Mouse (Mus musculus): Measurements from ENCODE around the gene Kcnj11. TPM values are rescaled to one million over a fixed set of nuclear protein-coding genes. Genes with fewer than 3 reads are reported as not detected.

Kcnj11 gene
- polyA plus RNA-seq, 1 experiment from 2014 or later = 2.8 TPM

GRCm38 (mm10) chr7:46098221-46098918 is 2.2 kb downstream of the Kcnj11 start:
- Histone ChIP-seq H3K4me1 (ENCODE audit: control insufficient read depth, insufficient read depth, low read length) (peaks cover 10% of the 10 kb centered on the region), H3K9ac (ENCODE audit: low read depth, low read length) (no peak overlapping the region), H3K4me3 (ENCODE audit: low read depth, low read length) (no peak overlapping the region), H3K27me3 (ENCODE audit: control insufficient read depth, insufficient read depth, low read depth, low read length) (peaks cover 11% of the 10 kb centered on the region), H3K9me3 (replicated peaks; ENCODE audit: control insufficient read depth, low read length, poor library complexity, severe bottlenecking) (no peaks in the 10 kb centered on the region), H3K36me3 (ENCODE audit: control insufficient read depth, insufficient read depth, low read length) (no peaks in the 10 kb centered on the region), H3K4me2 (ENCODE audit: low read length) (peak overlapping the region; percentile 24; the same call in 1 of the 2 replicates), H3K27ac (ENCODE audit: low read length) (no peak overlapping the region)
- no peak for ATAC-seq
- WGBS = 88% methylated on average over 19 of the region's 19 CpGs

- Histone ChIP-seq H3K9ac (ENCODE audit: low read depth, low read length) (no peak overlapping the region), H3K27me3 (ENCODE audit: control insufficient read depth, insufficient read depth, low read depth, low read length) (peaks cover 11% of the 10 kb centered on the region), H3K4me1 (ENCODE audit: control insufficient read depth, insufficient read depth, low read length) (peaks cover 10% of the 10 kb centered on the region), H3K4me3 (ENCODE audit: low read depth, low read length) (no peak overlapping the region), H3K36me3 (ENCODE audit: control insufficient read depth, insufficient read depth, low read length) (no peaks in the 10 kb centered on the region), H3K9me3 (replicated peaks; ENCODE audit: control insufficient read depth, low read length, poor library complexity, severe bottlenecking) (no peaks in the 10 kb centered on the region), H3K27ac (ENCODE audit: low read length) (no peak overlapping the region), H3K4me2 (ENCODE audit: low read length) (peak overlapping the region; percentile 24; the same call in 1 of the 2 replicates)
- ATAC-seq = no peak
- WGBS = 72% methylated on average over 4 of the region's 4 CpGs
Measured at GRCm38 (mm10) chr7:46097319-46097783, 3.2 kb downstream of the Kcnj11 start.

- Histone ChIP-seq H3K4me1 (ENCODE audit: control insufficient read depth, insufficient read depth, low read length) (peaks cover 10% of the 10 kb centered on the region), H3K4me3 (ENCODE audit: low read depth, low read length) (no peak overlapping the region), H3K9me3 (replicated peaks; ENCODE audit: control insufficient read depth, low read length, poor library complexity, severe bottlenecking) (no peaks in the 10 kb centered on the region), H3K27ac (ENCODE audit: low read length) (no peak overlapping the region), H3K27me3 (ENCODE audit: control insufficient read depth, insufficient read depth, low read depth, low read length) (peaks cover 11% of the 10 kb centered on the region), H3K4me2 (ENCODE audit: low read length) (no peak overlapping the region), H3K9ac (ENCODE audit: low read depth, low read length) (no peak overlapping the region), H3K36me3 (ENCODE audit: control insufficient read depth, insufficient read depth, low read length) (no peaks in the 10 kb centered on the region)
- peak; percentile 41; the same call in 1 of the 2 replicates for ATAC-seq
- 3% methylated on average over 4 of the region's 4 CpGs for WGBS
Measured at GRCm38 (mm10) chr7:46096136-46096535, 4.4 kb downstream of the Kcnj11 start.

GRCm38 (mm10) chr7:46092803-46093202 is 7.8 kb downstream of the Kcnj11 start:
- H3K27ac ChIP-seq (ENCODE audit: low read length) = no peak overlapping the region
- H3K9ac ChIP-seq (ENCODE audit: low read depth, low read length) = no peak overlapping the region
- ATAC-seq = no peak
- WGBS = 7% methylated on average over 8 of the region's 8 CpGs
- no peak overlapping the region for H3K4me2 ChIP-seq (ENCODE audit: low read length)
- peaks cover 3% of the 10 kb centered on the region for H3K4me1 ChIP-seq (ENCODE audit: control insufficient read depth, insufficient read depth, low read length)
- peaks cover 11% of the 10 kb centered on the region for H3K27me3 ChIP-seq (ENCODE audit: control insufficient read depth, insufficient read depth, low read depth, low read length)
- H3K4me3 ChIP-seq (ENCODE audit: low read depth, low read length) = no peak overlapping the region
- peaks cover 5% of the 10 kb centered on the region; the same call in 1 of the 2 replicates for H3K9me3 ChIP-seq (replicated peaks; ENCODE audit: control insufficient read depth, low read length, poor library complexity, severe bottlenecking)
- no peaks in the 10 kb centered on the region for H3K36me3 ChIP-seq (ENCODE audit: control insufficient read depth, insufficient read depth, low read length)

GRCm38 (mm10) chr7:46088241-46088640 is 12.3 kb downstream of the Kcnj11 start:
- Histone ChIP-seq H3K27ac (ENCODE audit: low read length) (no peak overlapping the region), H3K4me2 (ENCODE audit: low read length) (no peak overlapping the region)

GRCm38 (mm10) chr7:46086378-46086777 is 14.2 kb downstream of the Kcnj11 start:
- no peak overlapping the region for H3K4me2 ChIP-seq (ENCODE audit: low read length)
- H3K9me3 ChIP-seq (replicated peaks; ENCODE audit: control insufficient read depth, low read length, poor library complexity, severe bottlenecking) = peaks cover 5% of the 10 kb centered on the region; the same call in 1 of the 2 replicates
- H3K4me1 ChIP-seq (ENCODE audit: control insufficient read depth, insufficient read depth, low read length) = no peaks in the 10 kb centered on the region
- no peak overlapping the region for H3K9ac ChIP-seq (ENCODE audit: low read depth, low read length)
- no peak for ATAC-seq
- no peak overlapping the region for H3K4me3 ChIP-seq (ENCODE audit: low read depth, low read length)
- H3K36me3 ChIP-seq (ENCODE audit: control insufficient read depth, insufficient read depth, low read length) = peaks cover 18% of the 10 kb centered on the region
- WGBS = 90% methylated on average over 6 of the region's 6 CpGs
- no peaks in the 10 kb centered on the region for H3K27me3 ChIP-seq (ENCODE audit: control insufficient read depth, insufficient read depth, low read depth, low read length)
- no peak overlapping the region for H3K27ac ChIP-seq (ENCODE audit: low read length)

More at GRCm38 (mm10) chr7:46088241-46088640, 12.3 kb downstream of the Kcnj11 start:
- no peak for ATAC-seq
- no peaks in the 10 kb centered on the region for H3K27me3 ChIP-seq (ENCODE audit: control insufficient read depth, insufficient read depth, low read depth, low read length)
- peaks cover 8% of the 10 kb centered on the region for H3K36me3 ChIP-seq (ENCODE audit: control insufficient read depth, insufficient read depth, low read length)
- no peak overlapping the region for H3K9ac ChIP-seq (ENCODE audit: low read depth, low read length)
- 93% methylated on average over 6 of the region's 6 CpGs for WGBS
- no peak overlapping the region for H3K4me3 ChIP-seq (ENCODE audit: low read depth, low read length)
- H3K9me3 ChIP-seq (replicated peaks; ENCODE audit: control insufficient read depth, low read length, poor library complexity, severe bottlenecking) = peaks cover 5% of the 10 kb centered on the region; the same call in 1 of the 2 replicates
- no peaks in the 10 kb centered on the region; the same call in 1 of the 2 replicates for H3K4me1 ChIP-seq (ENCODE audit: control insufficient read depth, insufficient read depth, low read length)

GRCm38 (mm10) chr7:46084839-46085513 is 15.6 kb downstream of the Kcnj11 start:
- no peak for ATAC-seq
- H3K9ac ChIP-seq (ENCODE audit: low read depth, low read length) = no peak overlapping the region
- H3K9me3 ChIP-seq (replicated peaks; ENCODE audit: control insufficient read depth, low read length, poor library complexity, severe bottlenecking) = peaks cover 5% of the 10 kb centered on the region; the same call in 1 of the 2 replicates
- WGBS = 74% methylated on average over 16 of the region's 16 CpGs
- no peak overlapping the region for H3K27ac ChIP-seq (ENCODE audit: low read length)
- peaks cover 22% of the 10 kb centered on the region for H3K36me3 ChIP-seq (ENCODE audit: control insufficient read depth, insufficient read depth, low read length)
- H3K27me3 ChIP-seq (ENCODE audit: control insufficient read depth, insufficient read depth, low read depth, low read length) = no peaks in the 10 kb centered on the region
- H3K4me3 ChIP-seq (ENCODE audit: low read depth, low read length) = no peak overlapping the region
- H3K4me1 ChIP-seq (ENCODE audit: control insufficient read depth, insufficient read depth, low read length) = no peaks in the 10 kb centered on the region
- no peak overlapping the region for H3K4me2 ChIP-seq (ENCODE audit: low read length)

GRCm38 (mm10) chr7:46084024-46084423 is 16.5 kb downstream of the Kcnj11 start:
- no peak for ATAC-seq
- H3K4me3 ChIP-seq (ENCODE audit: low read depth, low read length) = no peak overlapping the region
- WGBS = 92% methylated on average over 10 of the region's 10 CpGs
- H3K36me3 ChIP-seq (ENCODE audit: control insufficient read depth, insufficient read depth, low read length) = peaks cover 27% of the 10 kb centered on the region
- H3K27me3 ChIP-seq (ENCODE audit: control insufficient read depth, insufficient read depth, low read depth, low read length) = no peaks in the 10 kb centered on the region
- H3K27ac ChIP-seq (ENCODE audit: low read length) = no peak overlapping the region
- no peak overlapping the region for H3K4me2 ChIP-seq (ENCODE audit: low read length)
- H3K9me3 ChIP-seq (replicated peaks; ENCODE audit: control insufficient read depth, low read length, poor library complexity, severe bottlenecking) = peaks cover 2% of the 10 kb centered on the region; the same call in 1 of the 2 replicates
- H3K9ac ChIP-seq (ENCODE audit: low read depth, low read length) = no peak overlapping the region
- H3K4me1 ChIP-seq (ENCODE audit: control insufficient read depth, insufficient read depth, low read length) = no peaks in the 10 kb centered on the region

- ATAC-seq = peak; percentile 60; the same call in 1 of the 2 replicates
- Histone ChIP-seq H3K4me2 (ENCODE audit: low read length) (no peak overlapping the region), H3K27ac (ENCODE audit: low read length) (no peak overlapping the region), H3K4me1 (ENCODE audit: control insufficient read depth, insufficient read depth, low read length) (no peaks in the 10 kb centered on the region), H3K36me3 (ENCODE audit: control insufficient read depth, insufficient read depth, low read length) (peaks cover 26% of the 10 kb centered on the region), H3K9ac (ENCODE audit: low read depth, low read length) (no peak overlapping the region), H3K27me3 (ENCODE audit: control insufficient read depth, insufficient read depth, low read depth, low read length) (no peaks in the 10 kb centered on the region), H3K4me3 (ENCODE audit: low read depth, low read length) (no peak overlapping the region), H3K9me3 (replicated peaks; ENCODE audit: control insufficient read depth, low read length, poor library complexity, severe bottlenecking) (no peaks in the 10 kb centered on the region)
- WGBS = 80% methylated on average over 12 of the region's 12 CpGs
Measured at GRCm38 (mm10) chr7:46077675-46078074, 22.9 kb downstream of the Kcnj11 start.
